Mouse (Mus musculus) heart, postnatal 10 days (tissue): ENCODE results near the gene Susd1. TPM values are rescaled to one million over a fixed set of nuclear protein-coding genes. Genes with fewer than 3 reads are reported as not detected.
A peak's percentile ranks its signal among the peaks of the same experiment; 100 is the strongest.

Source experiments
- DNase-seq, 2 experiments: peaks; one replicate each; pipeline ENCODE4 v3.0.0; 2021
- intact Hi-C: fragments of 180-260 bp; cut with DNase I; formaldehyde crosslinking; loops from one replicate; pipeline ENCODE4 v1.15.1; 2025
- total RNA-seq, 2 experiments: library from RNA; stranded (reverse); gene quantifications; 2 replicates each; pipeline ENCODE4 v1.2.3; 2021

The Susd1 gene
- total RNA-seq, 2 experiments from 2014 or later = 0.47 to 0.91 TPM

GRCm38 (mm10) chr4:59326031-59326760, 112.2 kb downstream of the Susd1 start:
- intact Hi-C loops = no loop called here
- DNase-seq = no peak

- DNase-seq = no peak
- intact Hi-C loops = no loop called here
Measured at GRCm38 (mm10) chr4:59324317-59324716, 114.1 kb downstream of the Susd1 start.

GRCm38 (mm10) chr4:59323231-59323651, 115.2 kb downstream of the Susd1 start:
- intact Hi-C loops = no loop called here
- DNase-seq = no peak

- intact Hi-C loops = no loop called here
Measured at GRCm38 (mm10) chr4:59322733-59323132, 115.7 kb downstream of the Susd1 start.

GRCm38 (mm10) chr4:59322056-59322455, 116.4 kb downstream of the Susd1 start:
- DNase-seq = no peak

More at GRCm38 (mm10) chr4:59322733-59323132, 115.7 kb downstream of the Susd1 start:
- DNase-seq = no peak

GRCm38 (mm10) chr4:59321181-59322008, 117.0 kb downstream of the Susd1 start:
- DNase-seq = no peak
- intact Hi-C loops = no loop called here

More at GRCm38 (mm10) chr4:59322056-59322455, 116.4 kb downstream of the Susd1 start:
- intact Hi-C loops = no loop called here

- DNase-seq = no peak
- intact Hi-C loops = no loop called here
Measured at GRCm38 (mm10) chr4:59319136-59319941, 119.1 kb downstream of the Susd1 start.

GRCm38 (mm10) chr4:59318602-59319001, 119.8 kb downstream of the Susd1 start:
- intact Hi-C loops = no loop called here
- DNase-seq = no peak

GRCm38 (mm10) chr4:59315553-59316405, 122.7 kb downstream of the Susd1 start:
- no peak for DNase-seq
- intact Hi-C loops = no loop called here

- intact Hi-C loops = no loop called here
Measured at GRCm38 (mm10) chr4:59314939-59315552, 123.4 kb downstream of the Susd1 start.

GRCm38 (mm10) chr4:59312945-59313344, 125.5 kb downstream of the Susd1 start:
- intact Hi-C loops = no loop called here
- peak; percentile 66 to 74 for DNase-seq

More at GRCm38 (mm10) chr4:59314939-59315552, 123.4 kb downstream of the Susd1 start:
- DNase-seq = no peak

- intact Hi-C loops = no loop called here
- DNase-seq = no peak
Measured at GRCm38 (mm10) chr4:59310590-59310989, 127.8 kb downstream of the Susd1 start.

GRCm38 (mm10) chr4:59307841-59308589, 130.4 kb downstream of the Susd1 start:
- intact Hi-C loops = no loop called here
- peak; percentile 27 to 30 for DNase-seq

- no peak for DNase-seq
- intact Hi-C loops = no loop called here
Measured at GRCm38 (mm10) chr4:59302387-59302786, 136.0 kb downstream of the Susd1 start.

- DNase-seq = no peak
- intact Hi-C loops = no loop called here
Measured at GRCm38 (mm10) chr4:59301025-59301815, 137.2 kb downstream of the Susd1 start.

- no peak for DNase-seq
- intact Hi-C loops = no loop called here
Measured at GRCm38 (mm10) chr4:59298719-59299496, 139.5 kb downstream of the Susd1 start.

GRCm38 (mm10) chr4:59295127-59295526, 143.3 kb downstream of the Susd1 start:
- intact Hi-C loops = no loop called here
- DNase-seq = no peak
